In genomic region chr2:131561891-131562585, GRCm38 (mm10) we compare ENCODE assay signal across 9 mouse cellular contexts. TPM values are rescaled to one million over a fixed set of nuclear protein-coding genes. Genes with fewer than 3 reads are reported as not detected.
DNase-seq lines count a peak whose midpoint lies in the region; ATAC-seq and TF ChIP-seq lines count a peak whose summit lies in the region.
"Had no signal": no experiment of that assay in that cellular context is flagged by ENCODE, and none has a peak within 500 bp of the region (broad histone marks: within the 10 kb centered on the region; RNA-seq: fewer than 3 reads in every experiment).

Gene Adra1d, minus strand, starts transcription at chr2:131562283.

- H3K27ac ChIP-seq in forebrain, embryonic 14.5 days (ENCODE audit: low read depth, low read length) = no peak within 1 kb of the TSS
- H3K27ac ChIP-seq in intestine, postnatal 0 days (ENCODE audit: low read depth, low read length) = no peak within 1 kb of the TSS
- H3K27ac ChIP-seq in liver, embryonic 12.5 days = no peak within 1 kb of the TSS
- no peak within 1 kb of the TSS for H3K27ac ChIP-seq in stomach, postnatal 0 days (replicated peaks)

- H3K36me3 ChIP-seq in forebrain, embryonic 14.5 days (ENCODE audit: control insufficient read depth, insufficient read depth, low read length) = no peaks in the 10 kb centered on the region
- no peaks in the 10 kb centered on the region for H3K36me3 ChIP-seq in intestine, postnatal 0 days (ENCODE audit: control insufficient read depth, insufficient read depth)
- no peaks in the 10 kb centered on the region for H3K36me3 ChIP-seq in liver, embryonic 12.5 days
- H3K36me3 ChIP-seq in stomach, postnatal 0 days (ENCODE audit: control insufficient read depth, insufficient read depth, low read length) = no peaks in the 10 kb centered on the region
- H3K36me3 ChIP-seq: G1E had no signal

- peak; percentile 54 for ATAC-seq in forebrain, embryonic 14.5 days
- ATAC-seq in intestine, postnatal 0 days = no peak
- ATAC-seq in liver, embryonic 12.5 days = no peak
- peak; percentile 74 for ATAC-seq in stomach, postnatal 0 days (ENCODE audit: low FRiP score, low TSS enrichment)

- no peaks in the 10 kb centered on the region for H3K9me3 ChIP-seq in forebrain, embryonic 14.5 days (replicated peaks; ENCODE audit: control insufficient read depth, low read length)
- no peaks in the 10 kb centered on the region for H3K9me3 ChIP-seq in intestine, postnatal 0 days (ENCODE audit: control insufficient read depth)
- no peaks in the 10 kb centered on the region for H3K9me3 ChIP-seq in liver, embryonic 12.5 days (replicated peaks)
- H3K9me3 ChIP-seq in stomach, postnatal 0 days (ENCODE audit: control insufficient read depth, low read length) = no peaks in the 10 kb centered on the region

- DNase-seq in kidney, adult 18-20 months = peak; percentile 27
- no peak for DNase-seq in kidney, adult 11 months
- DNase-seq in ZHBTc4 (ENCODE audit: low read depth, low spot score) = peak; percentile 69
- DNase-seq in forebrain, embryonic 14.5 days (ENCODE audit: low spot score) = no peak
- peak; percentile 25 for DNase-seq in stomach, postnatal 0 days (ENCODE audit: low spot score)
- no peak for DNase-seq in spleen, postnatal 10 days (ENCODE audit: low spot score in 2 of 2)

- H3K9ac ChIP-seq in forebrain, embryonic 14.5 days (ENCODE audit: low read length) = peak within 1 kb of the TSS; percentile 32; the same call in 1 of the 2 replicates
- H3K9ac ChIP-seq in intestine, postnatal 0 days (ENCODE audit: low read depth, low read length) = no peak within 1 kb of the TSS
- H3K9ac ChIP-seq in liver, embryonic 12.5 days = 0 out of 2 replicates have a peak within 1 kb of the TSS, but pooled peaks have one; percentile 36
- H3K9ac ChIP-seq in stomach, postnatal 0 days (ENCODE audit: low read length) = peak within 1 kb of the TSS; percentile 43

- H3K4me3 ChIP-seq in forebrain, embryonic 14.5 days (ENCODE audit: low read depth, low read length) = peak within 1 kb of the TSS; percentile 39
- H3K4me3 ChIP-seq in intestine, postnatal 0 days (ENCODE audit: low read depth, low read length) = peak within 1 kb of the TSS; percentile 40
- H3K4me3 ChIP-seq in liver, embryonic 12.5 days = peak within 1 kb of the TSS; percentile 38
- H3K4me3 ChIP-seq in stomach, postnatal 0 days (ENCODE audit: low read depth, low read length) = peak within 1 kb of the TSS; percentile 45

- no peaks in the 10 kb centered on the region for H3K4me1 ChIP-seq in forebrain, embryonic 14.5 days (ENCODE audit: control insufficient read depth, insufficient read depth, low read length)
- H3K4me1 ChIP-seq in intestine, postnatal 0 days (replicated peaks; ENCODE audit: control insufficient read depth, insufficient read depth, low read length) = no peaks in the 10 kb centered on the region
- no peaks in the 10 kb centered on the region; the same call in 1 of the 2 replicates for H3K4me1 ChIP-seq in liver, embryonic 12.5 days
- no peaks in the 10 kb centered on the region for H3K4me1 ChIP-seq in stomach, postnatal 0 days (replicated peaks; ENCODE audit: control insufficient read depth, insufficient read depth)

- WGBS in forebrain, embryonic 14.5 days = 2% methylated on average over 72 of the region's 82 CpGs
- 2% methylated on average over 64 of the region's 82 CpGs for WGBS in intestine, postnatal 0 days
- 4% methylated on average over 75 of the region's 82 CpGs for WGBS in liver, embryonic 12.5 days (ENCODE audit: insufficient replicate concordance)
- WGBS in stomach, postnatal 0 days = under 1% methylated on average over 49 of the region's 82 CpGs

- H3K4me2 ChIP-seq in forebrain, embryonic 14.5 days (ENCODE audit: low read length) = peak within 1 kb of the TSS; percentile 68
- H3K4me2 ChIP-seq in intestine, postnatal 0 days (replicated peaks; ENCODE audit: low read depth) = peak within 1 kb of the TSS; percentile 69
- H3K4me2 ChIP-seq in liver, embryonic 12.5 days = peak within 1 kb of the TSS; percentile 55
- H3K4me2 ChIP-seq in stomach, postnatal 0 days (replicated peaks; ENCODE audit: low read depth) = peak within 1 kb of the TSS; percentile 70

- no peak for TF ChIP-seq CTCF in intestine, postnatal 0 days (IDR thresholded peaks at IDR 0.05; ENCODE audit: low read depth)
- no peak for TF ChIP-seq CTCF in stomach, postnatal 0 days (IDR thresholded peaks at IDR 0.05; ENCODE audit: low read depth)

- peaks cover 56% of the 10 kb centered on the region for H3K27me3 ChIP-seq in forebrain, embryonic 14.5 days (replicated peaks; ENCODE audit: control insufficient read depth, insufficient read depth, low read length)
- peaks cover 54% of the 10 kb centered on the region for H3K27me3 ChIP-seq in intestine, postnatal 0 days (replicated peaks; ENCODE audit: control insufficient read depth, insufficient read depth, low read length)
- peaks cover 92% of the 10 kb centered on the region for H3K27me3 ChIP-seq in liver, embryonic 12.5 days (replicated peaks)
- H3K27me3 ChIP-seq in stomach, postnatal 0 days (ENCODE audit: control insufficient read depth, insufficient read depth, low read length) = peaks cover 14% of the 10 kb centered on the region

- no peak for TF ChIP-seq EP300 in stomach, postnatal 0 days (optimal IDR thresholded peaks at IDR 0.05)

RNA-seq across cellular contexts. Expression of gene Adra1d, which starts in this region (rescaled TPM):
- polyA plus RNA-seq in forebrain, embryonic 14.5 days (2014; fragmentation: Nextera tagmentation; extraction: Ambion mirVana) = not detected in 2 replicates
- 0.05 TPM in 1 of 2 replicates, not detected in the other for polyA plus RNA-seq in intestine, postnatal 0 days (2015; fragmentation: Nextera tagmentation; extraction: Ambion mirVana)
- 1.3 and 1.4 TPM in 2 replicates for polyA plus RNA-seq in liver, embryonic 12.5 days (2016; fragmentation: Nextera tagmentation; extraction: Ambion mirVana)
- polyA plus RNA-seq in stomach, postnatal 0 days (2015; fragmentation: Nextera tagmentation; extraction: Ambion mirVana) = 0.33 and 0.44 TPM in 2 replicates
- polyA plus RNA-seq: G1E had no signal

Comparison
In these comparisons a context has a peak if more than half of its experiments do, and no peak if none do; other contexts are left out.
1. DNase-seq: peak in kidney, adult 18-20 months (single experiment) and ZHBTc4 (single experiment); none in kidney, adult 11 months (single experiment), forebrain, embryonic 14.5 days (single experiment) and spleen, postnatal 10 days (0 of 2).
2. Peak in ATAC-seq, H3K4me3 ChIP-seq, H3K9ac ChIP-seq and H3K4me2 ChIP-seq in forebrain, embryonic 14.5 days; RNA of the gene not detected or under 1 TPM.
3. Peak in DNase-seq, ATAC-seq, H3K4me3 ChIP-seq, H3K9ac ChIP-seq and H3K4me2 ChIP-seq in stomach, postnatal 0 days; RNA of the gene not detected or under 1 TPM.
4. Peak in every context shown above with its lines, with median percentiles within 50 percentile points of each other: H3K4me2 ChIP-seq and H3K4me3 ChIP-seq.